Mouse (Mus musculus) bone marrow, adult 2 months (tissue): ENCODE data around the gene Tubg2.

Experiments used
- CTCF ChIP-seq: fragments of 200-500 bp; IDR thresholded peaks from 2 replicates; pipeline ENCODE4 v1.5.1; 2011; ENCODE audit warnings: low read length, control low read depth; ENCODE audit not compliant: control insufficient read depth, insufficient read depth
- POLR2A ChIP-seq: fragments of 200-500 bp; IDR thresholded peaks from 2 replicates; pipeline ENCODE4 v1.6.1; 2011; ENCODE audit warnings: low read depth, mild to moderate bottlenecking, control low read depth, low read length, borderline replicate concordance; ENCODE audit not compliant: control insufficient read depth

DNA sequence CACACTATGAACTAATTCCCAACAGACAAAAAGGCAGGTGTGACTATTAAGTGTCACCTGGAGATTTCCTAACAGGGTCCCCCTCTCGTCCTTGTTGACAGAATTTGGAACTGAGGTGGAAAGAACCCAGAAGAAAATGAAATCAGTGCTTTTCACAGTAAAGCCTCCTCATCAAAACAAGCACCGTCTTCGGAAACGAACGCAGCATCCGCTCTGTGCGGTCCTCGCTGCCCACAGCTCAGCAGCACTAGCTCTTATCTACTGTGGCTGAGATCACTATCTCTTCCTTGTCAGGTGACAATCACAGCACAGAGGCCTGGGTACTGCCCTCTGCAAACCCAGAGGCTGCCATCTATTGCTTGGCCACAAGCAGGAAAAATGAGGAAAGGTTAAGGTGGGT, 40.5 kb downstream of the Tubg2 start:
- TF ChIP-seq CTCF = no peak
- TF ChIP-seq POLR2A = no peak
